10 mouse cellular contexts compared by ENCODE assay signal in genomic region chr12:83037798-83038560, GRCm38 (mm10).
DNase-seq lines count a peak whose midpoint lies in the region; ATAC-seq lines count a peak whose summit lies in the region.
"Had no signal": no experiment of that assay in that cellular context is flagged by ENCODE, and none has a peak within 500 bp of the region (broad histone marks: within the 10 kb centered on the region; RNA-seq: fewer than 3 reads in every experiment).

No protein-coding gene starts in this region.

- DNase-seq in heart, embryonic 10.5 days (ENCODE audit: low spot score), result no peak
- no peak for DNase-seq in heart, adult 9 months (ENCODE audit: low spot score in 2 of 2)
- DNase-seq in brain, adult 2 months (ENCODE audit: low read depth, low spot score), result peak; percentile 86
- DNase-seq in layer of hippocampus, adult 8-10 months (ENCODE audit: low spot score in 2 of 2), result peak; percentile 71 to 74
- DNase-seq in cerebellum, postnatal 10 days, result no peak
- DNase-seq in natural killer cell, adult 2 months (ENCODE audit: low spot score in 2 of 2), result no peak
- no peak for DNase-seq in cerebellum, adult 11 months
- DNase-seq: gastrocnemius, postnatal 10 days; lung, adult 18-20 months had no signal

- WGBS in heart, embryonic 10.5 days, result 71% methylated on average over 25 of the region's 25 CpGs
- WGBS in neural tube, embryonic 12.5 days, result 67% methylated on average over 25 of the region's 25 CpGs

- H3K27ac ChIP-seq in heart, embryonic 10.5 days, result peak overlapping the region; percentile 37
- H3K27ac ChIP-seq in neural tube, embryonic 12.5 days, result peak overlapping the region; percentile 32; the same call in 1 of the 2 replicates

- no peaks in the 10 kb centered on the region for H3K9me3 ChIP-seq in heart, embryonic 10.5 days
- H3K9me3 ChIP-seq in neural tube, embryonic 12.5 days, result no peaks in the 10 kb centered on the region

- H3K27me3 ChIP-seq in heart, embryonic 10.5 days (ENCODE audit: insufficient read depth, poor library complexity, severe bottlenecking), result no peaks in the 10 kb centered on the region
- H3K27me3 ChIP-seq in neural tube, embryonic 12.5 days (replicated peaks), result no peaks in the 10 kb centered on the region

- peak; percentile 49; the same call in 1 of the 2 replicates for ATAC-seq in neural tube, embryonic 12.5 days (ENCODE audit: low FRiP score, low read depth)

- no peak overlapping the region for H3K4me3 ChIP-seq in heart, embryonic 10.5 days
- H3K4me3 ChIP-seq in neural tube, embryonic 12.5 days, result no peak overlapping the region

- H3K9ac ChIP-seq in neural tube, embryonic 12.5 days, result no peak overlapping the region

- H3K36me3 ChIP-seq in heart, embryonic 10.5 days, result no peaks in the 10 kb centered on the region
- no peaks in the 10 kb centered on the region for H3K36me3 ChIP-seq in neural tube, embryonic 12.5 days

- peak overlapping the region; percentile 9; the same call in 1 of the 2 replicates for H3K4me2 ChIP-seq in neural tube, embryonic 12.5 days (replicated peaks)

- H3K4me1 ChIP-seq in heart, embryonic 10.5 days, result peaks cover 45% of the 10 kb centered on the region
- peaks cover 14% of the 10 kb centered on the region; the same call in 1 of the 2 replicates for H3K4me1 ChIP-seq in neural tube, embryonic 12.5 days

Comparison
In these comparisons a context has a peak if more than half of its experiments do, and no peak if none do; other contexts are left out.
1. DNase-seq: peak in brain, adult 2 months (single experiment) and layer of hippocampus, adult 8-10 months (2 of 2); none in heart, embryonic 10.5 days (single experiment), heart, adult 9 months (0 of 2), cerebellum, postnatal 10 days (0 of 2), natural killer cell, adult 2 months (0 of 2) and cerebellum, adult 11 months (single experiment).